Mouse (Mus musculus) forebrain, embryonic 14.5 days (tissue): ENCODE results near the gene Jun. TPM values are rescaled to one million over a fixed set of nuclear protein-coding genes. Genes with fewer than 3 reads are reported as not detected.

Source experiments
- polyA plus RNA-seq: library from polyadenylated mRNA; unstranded; fragments of >200 nt; fragmentation: Nextera tagmentation; extraction: Ambion mirVana; gene quantifications from 2 replicates; pipeline ENCODE4 v1.2.1, GENCODE M21; 2014

Jun gene
- polyA plus RNA-seq, 1 experiment from 2014 or later = 36.0 TPM

Other genes starting within 250 kb of the Jun start
- not detected in 2 replicates for gene Eqtn, start 123.4 kb downstream of the Jun start, polyA plus RNA-seq
- 18.7 and 23.6 TPM in 2 replicates for gene Mysm1, start 73.1 kb downstream of the Jun start, polyA plus RNA-seq